Mouse (Mus musculus): ENCODE measurements at regions not wholly inside any gene's neighbourhood (a gene's known extent, or its start where the extent isn't known, plus 50 kb on each side); places are given as distances from the start of the nearest gene placed in this dataset.

GRCm38 (mm10) chr1:193554731-193555130 is 184.6 kb upstream of the Camk1g start:
- Histone ChIP-seq H3K9ac (ENCODE audit: low read length) (no peak overlapping the region), H3K4me1 (replicated peaks; ENCODE audit: control insufficient read depth, insufficient read depth, low read length) (no peaks in the 10 kb centered on the region), H3K27ac (ENCODE audit: low read depth, low read length) (no peak overlapping the region), H3K9me3 (ENCODE audit: control insufficient read depth, low read length) (no peaks in the 10 kb centered on the region), H3K27me3 (ENCODE audit: control insufficient read depth, insufficient read depth, low read length) (no peaks in the 10 kb centered on the region), H3K4me3 (ENCODE audit: low read depth, low read length) (no peak overlapping the region), H3K4me2 (ENCODE audit: low read depth, low read length, severe bottlenecking) (no peak overlapping the region), H3K36me3 (ENCODE audit: control insufficient read depth, insufficient read depth, low read length) (no peaks in the 10 kb centered on the region)
- no peak for DNase-seq (ENCODE audit: low spot score)
- 85% methylated on average over 3 of the region's 3 CpGs for WGBS
- ATAC-seq (replicated peaks; ENCODE audit: low FRiP score), result no peak

DNA sequence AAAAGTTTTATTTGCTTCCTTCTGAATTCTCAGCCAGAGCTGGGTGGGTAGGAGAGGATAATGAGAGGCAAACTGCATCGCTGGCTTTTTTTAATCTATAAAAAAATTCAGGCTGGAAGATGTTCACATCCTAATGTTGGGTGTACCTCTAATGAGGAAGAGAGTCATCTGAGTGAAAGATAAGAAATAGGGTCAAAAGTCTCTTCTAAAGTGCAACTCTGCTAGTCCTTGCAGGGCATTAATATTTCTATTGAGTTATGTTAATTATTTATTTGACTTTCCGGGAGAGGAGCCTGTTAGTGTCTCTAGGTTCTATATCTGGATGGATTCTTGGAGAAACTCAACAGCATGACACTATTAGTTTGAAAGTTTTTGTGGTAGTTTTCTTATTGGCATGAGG is 182.2 kb upstream of the Camk1g start:
- WGBS, result 79% methylated on average over 2 of the region's 2 CpGs
- Histone ChIP-seq H3K9ac (ENCODE audit: low read length) (no peak overlapping the region), H3K27ac (ENCODE audit: low read depth, low read length) (no peak overlapping the region), H3K27me3 (ENCODE audit: control insufficient read depth, insufficient read depth, low read length) (no peaks in the 10 kb centered on the region), H3K9me3 (ENCODE audit: control insufficient read depth, low read length) (no peaks in the 10 kb centered on the region), H3K36me3 (ENCODE audit: control insufficient read depth, insufficient read depth, low read length) (no peaks in the 10 kb centered on the region), H3K4me2 (ENCODE audit: low read depth, low read length, severe bottlenecking) (no peak overlapping the region), H3K4me3 (ENCODE audit: low read depth, low read length) (no peak overlapping the region), H3K4me1 (replicated peaks; ENCODE audit: control insufficient read depth, insufficient read depth, low read length) (no peaks in the 10 kb centered on the region)
- ATAC-seq (replicated peaks; ENCODE audit: low FRiP score) (no peak), DNase-seq (ENCODE audit: low spot score) (no peak)

DNA sequence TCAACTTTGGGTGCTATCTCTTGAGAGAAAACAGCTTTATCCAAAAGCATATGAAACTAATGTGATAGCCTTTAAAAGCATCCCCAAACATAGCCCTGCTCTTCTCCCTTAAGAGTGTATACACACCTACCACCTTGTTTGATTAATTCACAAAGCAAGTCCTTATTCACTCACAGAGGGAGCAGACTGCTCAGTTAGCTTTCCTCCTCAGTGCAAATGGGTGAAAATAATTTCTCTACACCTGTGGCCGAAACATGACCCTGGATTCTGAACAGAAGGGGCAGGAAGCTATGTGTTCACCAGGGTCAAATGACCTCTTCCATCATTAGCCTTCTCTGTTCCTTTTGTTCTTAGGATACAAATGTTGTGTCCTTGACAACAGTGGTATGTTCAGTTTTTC is 181.2 kb upstream of the Camk1g start:
- DNase-seq (ENCODE audit: low spot score) (no peak), ATAC-seq (replicated peaks; ENCODE audit: low FRiP score) (no peak)
- H3K4me2 ChIP-seq (ENCODE audit: low read depth, low read length, severe bottlenecking), result no peak overlapping the region
- no peaks in the 10 kb centered on the region for H3K27me3 ChIP-seq (ENCODE audit: control insufficient read depth, insufficient read depth, low read length)
- 76% methylated on average over 1 of the region's 1 CpGs for WGBS
- H3K27ac ChIP-seq (ENCODE audit: low read depth, low read length), result no peak overlapping the region
- H3K9ac ChIP-seq (ENCODE audit: low read length), result no peak overlapping the region
- H3K4me3 ChIP-seq (ENCODE audit: low read depth, low read length), result no peak overlapping the region
- H3K36me3 ChIP-seq (ENCODE audit: control insufficient read depth, insufficient read depth, low read length), result no peaks in the 10 kb centered on the region
- no peaks in the 10 kb centered on the region for H3K9me3 ChIP-seq (ENCODE audit: control insufficient read depth, low read length)
- H3K4me1 ChIP-seq (replicated peaks; ENCODE audit: control insufficient read depth, insufficient read depth, low read length), result no peaks in the 10 kb centered on the region

- Histone ChIP-seq H3K27ac (ENCODE audit: low read depth, low read length) (no peak overlapping the region), H3K4me3 (ENCODE audit: low read depth, low read length) (no peak overlapping the region), H3K9ac (ENCODE audit: low read length) (no peak overlapping the region), H3K27me3 (ENCODE audit: control insufficient read depth, insufficient read depth, low read length) (no peaks in the 10 kb centered on the region), H3K4me1 (replicated peaks; ENCODE audit: control insufficient read depth, insufficient read depth, low read length) (no peaks in the 10 kb centered on the region), H3K36me3 (ENCODE audit: control insufficient read depth, insufficient read depth, low read length) (no peaks in the 10 kb centered on the region), H3K9me3 (ENCODE audit: control insufficient read depth, low read length) (no peaks in the 10 kb centered on the region), H3K4me2 (ENCODE audit: low read depth, low read length, severe bottlenecking) (no peak overlapping the region)
- DNase-seq (ENCODE audit: low spot score) (no peak), ATAC-seq (replicated peaks; ENCODE audit: low FRiP score) (no peak)
- 49% methylated on average over 2 of the region's 2 CpGs for WGBS
These were observed 180.7 kb upstream of the Camk1g start for GRCm38 (mm10) chr1:193550761-193551160.

- H3K4me3 ChIP-seq (ENCODE audit: low read depth, low read length), result no peak overlapping the region
- WGBS, result 86% methylated on average over 2 of the region's 2 CpGs
- H3K9me3 ChIP-seq (ENCODE audit: control insufficient read depth, low read length), result no peaks in the 10 kb centered on the region
- no peaks in the 10 kb centered on the region for H3K27me3 ChIP-seq (ENCODE audit: control insufficient read depth, insufficient read depth, low read length)
- H3K36me3 ChIP-seq (ENCODE audit: control insufficient read depth, insufficient read depth, low read length), result no peaks in the 10 kb centered on the region
- H3K4me2 ChIP-seq (ENCODE audit: low read depth, low read length, severe bottlenecking), result no peak overlapping the region
- H3K9ac ChIP-seq (ENCODE audit: low read length), result no peak overlapping the region
- no peak for ATAC-seq (replicated peaks; ENCODE audit: low FRiP score)
- DNase-seq (ENCODE audit: low spot score), result no peak
- no peak overlapping the region for H3K27ac ChIP-seq (ENCODE audit: low read depth, low read length)
- no peaks in the 10 kb centered on the region; the same call in 1 of the 2 replicates for H3K4me1 ChIP-seq (replicated peaks; ENCODE audit: control insufficient read depth, insufficient read depth, low read length)
These were observed 177.3 kb upstream of the Camk1g start for GRCm38 (mm10) chr1:193547356-193547755.

- Histone ChIP-seq H3K27me3 (ENCODE audit: control insufficient read depth, insufficient read depth, low read length) (no peaks in the 10 kb centered on the region), H3K36me3 (ENCODE audit: control insufficient read depth, insufficient read depth, low read length) (no peaks in the 10 kb centered on the region), H3K27ac (ENCODE audit: low read depth, low read length) (no peak overlapping the region), H3K9me3 (ENCODE audit: control insufficient read depth, low read length) (no peaks in the 10 kb centered on the region), H3K9ac (ENCODE audit: low read length) (no peak overlapping the region), H3K4me2 (ENCODE audit: low read depth, low read length, severe bottlenecking) (no peak overlapping the region), H3K4me1 (replicated peaks; ENCODE audit: control insufficient read depth, insufficient read depth, low read length) (no peaks in the 10 kb centered on the region; the same call in 1 of the 2 replicates), H3K4me3 (ENCODE audit: low read depth, low read length) (no peak overlapping the region)
- WGBS, result 80% methylated on average over 2 of the region's 2 CpGs
- ATAC-seq (replicated peaks; ENCODE audit: low FRiP score), result no peak
- DNase-seq (ENCODE audit: low spot score), result no peak
These were observed 175.9 kb upstream of the Camk1g start for GRCm38 (mm10) chr1:193546044-193546432.

GRCm38 (mm10) chr1:193545406-193546043 is 175.4 kb upstream of the Camk1g start:
- DNase-seq (ENCODE audit: low spot score), result no peak
- WGBS, result 27% methylated on average over 4 of the region's 4 CpGs

GRCm38 (mm10) chr1:193544804-193545203 is 174.7 kb upstream of the Camk1g start:
- Histone ChIP-seq H3K4me1 (replicated peaks; ENCODE audit: control insufficient read depth, insufficient read depth, low read length) (no peaks in the 10 kb centered on the region; the same call in 1 of the 2 replicates), H3K9ac (ENCODE audit: low read length) (no peak overlapping the region), H3K4me3 (ENCODE audit: low read depth, low read length) (no peak overlapping the region), H3K9me3 (ENCODE audit: control insufficient read depth, low read length) (no peaks in the 10 kb centered on the region), H3K4me2 (ENCODE audit: low read depth, low read length, severe bottlenecking) (no peak overlapping the region), H3K27ac (ENCODE audit: low read depth, low read length) (no peak overlapping the region), H3K27me3 (ENCODE audit: control insufficient read depth, insufficient read depth, low read length) (no peaks in the 10 kb centered on the region), H3K36me3 (ENCODE audit: control insufficient read depth, insufficient read depth, low read length) (no peaks in the 10 kb centered on the region)
- DNase-seq (ENCODE audit: low spot score), result no peak
- no peak for ATAC-seq (replicated peaks; ENCODE audit: low FRiP score)

More at GRCm38 (mm10) chr1:193545406-193546043, 175.4 kb upstream of the Camk1g start:
- H3K9ac ChIP-seq (ENCODE audit: low read length), result no peak overlapping the region
- ATAC-seq (replicated peaks; ENCODE audit: low FRiP score), result no peak
- no peak overlapping the region for H3K4me2 ChIP-seq (ENCODE audit: low read depth, low read length, severe bottlenecking)
- no peaks in the 10 kb centered on the region for H3K27me3 ChIP-seq (ENCODE audit: control insufficient read depth, insufficient read depth, low read length)
- no peaks in the 10 kb centered on the region for H3K36me3 ChIP-seq (ENCODE audit: control insufficient read depth, insufficient read depth, low read length)
- no peaks in the 10 kb centered on the region; the same call in 1 of the 2 replicates for H3K4me1 ChIP-seq (replicated peaks; ENCODE audit: control insufficient read depth, insufficient read depth, low read length)
- no peak overlapping the region for H3K27ac ChIP-seq (ENCODE audit: low read depth, low read length)
- H3K9me3 ChIP-seq (ENCODE audit: control insufficient read depth, low read length), result no peaks in the 10 kb centered on the region
- H3K4me3 ChIP-seq (ENCODE audit: low read depth, low read length), result no peak overlapping the region

- no peak for ATAC-seq (replicated peaks; ENCODE audit: low FRiP score)
- H3K4me1 ChIP-seq (replicated peaks; ENCODE audit: control insufficient read depth, insufficient read depth, low read length), result no peaks in the 10 kb centered on the region; the same call in 1 of the 2 replicates
- H3K9ac ChIP-seq (ENCODE audit: low read length), result no peak overlapping the region
- H3K27me3 ChIP-seq (ENCODE audit: control insufficient read depth, insufficient read depth, low read length), result no peaks in the 10 kb centered on the region
- H3K36me3 ChIP-seq (ENCODE audit: control insufficient read depth, insufficient read depth, low read length), result no peaks in the 10 kb centered on the region
- H3K4me3 ChIP-seq (ENCODE audit: low read depth, low read length), result no peak overlapping the region
- H3K27ac ChIP-seq (ENCODE audit: low read depth, low read length), result no peak overlapping the region
- no peaks in the 10 kb centered on the region for H3K9me3 ChIP-seq (ENCODE audit: control insufficient read depth, low read length)
- no peak overlapping the region for H3K4me2 ChIP-seq (ENCODE audit: low read depth, low read length, severe bottlenecking)
- WGBS, result 81% methylated on average over 3 of the region's 3 CpGs
- no peak for DNase-seq (ENCODE audit: low spot score)
These were observed 173.7 kb upstream of the Camk1g start for GRCm38 (mm10) chr1:193543834-193544233.

Data from forebrain, embryonic 11.5 days (tissue).